Comparison of ENCODE assay signal across 14 mouse cellular contexts in the genomic region with DNA sequence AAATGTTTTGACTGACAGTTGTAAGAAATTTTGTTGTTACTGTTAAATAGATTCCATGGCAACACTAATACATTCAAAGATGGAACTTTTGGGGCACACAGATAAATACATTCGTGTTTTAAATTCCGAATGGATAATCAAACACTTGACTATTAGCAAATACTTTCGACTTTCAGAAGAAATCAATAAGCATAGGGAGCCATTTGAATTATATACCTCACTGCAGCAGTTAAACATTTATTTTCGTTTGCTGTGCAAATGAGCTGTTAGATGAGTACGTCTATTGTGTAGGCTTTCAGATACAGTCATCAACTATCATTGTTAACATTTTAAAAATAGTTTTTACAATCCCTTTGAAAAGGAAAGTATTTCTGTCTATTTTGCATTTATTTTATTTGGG.
DNase-seq lines count a peak whose midpoint lies in the region; ATAC-seq and TF ChIP-seq lines count a peak whose summit lies in the region.
"Had no signal": no experiment of that assay in that cellular context is flagged by ENCODE, and none has a peak within 500 bp of the region (broad histone marks: within the 10 kb centered on the region; RNA-seq: fewer than 3 reads in every experiment).

No protein-coding gene starts in this region.

- peaks cover 8% of the 10 kb centered on the region for H3K4me1 ChIP-seq in heart, embryonic 10.5 days
- H3K4me1 ChIP-seq in hindbrain, embryonic 14.5 days (replicated peaks; ENCODE audit: control insufficient read depth, insufficient read depth, low read length), result peaks cover 13% of the 10 kb centered on the region; the same call in 1 of the 2 replicates
- peaks cover 14% of the 10 kb centered on the region for H3K4me1 ChIP-seq in neural tube, embryonic 15.5 days
- H3K4me1 ChIP-seq: stomach, embryonic 15.5 days had no signal

- ATAC-seq in hindbrain, embryonic 14.5 days (ENCODE audit: low FRiP score), result no peak
- ATAC-seq in neural tube, embryonic 15.5 days (ENCODE audit: low FRiP score), result no peak

- 0 out of 2 replicates have a peak overlapping the region, but pooled peaks have one; percentile 2 for H3K4me3 ChIP-seq in heart, embryonic 10.5 days
- H3K4me3 ChIP-seq in left cerebral cortex, adult 2 months, result peak overlapping the region; percentile 49
- peak overlapping the region; percentile 23 for H3K4me3 ChIP-seq in hindbrain, embryonic 14.5 days (replicated peaks; ENCODE audit: low read length)
- no peak overlapping the region for H3K4me3 ChIP-seq in neural tube, embryonic 15.5 days (replicated peaks)
- H3K4me3 ChIP-seq: stomach, embryonic 15.5 days had no signal

- no peak overlapping the region for H3K9ac ChIP-seq in hindbrain, embryonic 14.5 days
- no peak overlapping the region for H3K9ac ChIP-seq in neural tube, embryonic 15.5 days (replicated peaks)
- H3K9ac ChIP-seq: stomach, embryonic 15.5 days had no signal

- TF ChIP-seq CTCF in left cerebral cortex, adult 2 months (IDR thresholded peaks at IDR 0.05), result no peak

- H3K27me3 ChIP-seq in heart, embryonic 10.5 days (ENCODE audit: insufficient read depth, poor library complexity, severe bottlenecking), result no peaks in the 10 kb centered on the region
- no peaks in the 10 kb centered on the region for H3K27me3 ChIP-seq in hindbrain, embryonic 14.5 days (ENCODE audit: control insufficient read depth, insufficient read depth, low read length)
- no peaks in the 10 kb centered on the region for H3K27me3 ChIP-seq in neural tube, embryonic 15.5 days (replicated peaks)
- H3K27me3 ChIP-seq: stomach, embryonic 15.5 days had no signal

- no peaks in the 10 kb centered on the region for H3K9me3 ChIP-seq in heart, embryonic 10.5 days
- no peaks in the 10 kb centered on the region for H3K9me3 ChIP-seq in hindbrain, embryonic 14.5 days (ENCODE audit: control insufficient read depth, low read length)
- H3K9me3 ChIP-seq in neural tube, embryonic 15.5 days (replicated peaks), result no peaks in the 10 kb centered on the region
- H3K9me3 ChIP-seq: stomach, embryonic 15.5 days had no signal

- 78% methylated on average over 5 of the region's 5 CpGs for WGBS in heart, embryonic 10.5 days
- WGBS in hindbrain, embryonic 14.5 days, result 64% methylated on average over 5 of the region's 5 CpGs
- WGBS in neural tube, embryonic 15.5 days, result 60% methylated on average over 5 of the region's 5 CpGs

- intact Hi-C loops in heart, postnatal 36 days (cut with DNase I), result loop anchor here (5.0 kb wide), 2 partner anchors 49 to 486 kb away; no protein-coding TSS in a partner anchor
- intact Hi-C loops in left cerebral cortex, adult 2 months (cut with DNase I), result loop anchor here (5.0 to 10.0 kb wide), 4 partner anchors 142 to 652 kb away; no protein-coding TSS in a partner anchor
- intact Hi-C loops in left cerebral cortex, postnatal 10 days (cut with DNase I), result loop anchor here (2.0 to 5.0 kb wide), 3 partner anchors 94 to 261 kb away; no protein-coding TSS in a partner anchor

- peaks cover 5% of the 10 kb centered on the region; the same call in 1 of the 2 replicates for H3K36me3 ChIP-seq in heart, embryonic 10.5 days
- no peaks in the 10 kb centered on the region for H3K36me3 ChIP-seq in hindbrain, embryonic 14.5 days (replicated peaks; ENCODE audit: control insufficient read depth, insufficient read depth)
- peaks cover 5% of the 10 kb centered on the region; the same call in 1 of the 2 replicates for H3K36me3 ChIP-seq in neural tube, embryonic 15.5 days
- H3K36me3 ChIP-seq: stomach, embryonic 15.5 days had no signal

- DNase-seq in heart, embryonic 10.5 days (ENCODE audit: low spot score), result no peak
- DNase-seq in heart, postnatal 36 days, result no peak
- DNase-seq in left cerebral cortex, adult 2 months (ENCODE audit: extremely low spot score in 1 of 2, low spot score in 2 of 2), result no peak
- DNase-seq in left cerebral cortex, postnatal 10 days (ENCODE audit: extremely low spot score in 1 of 2, low spot score in 2 of 2), result no peak
- no peak for DNase-seq in hindbrain, embryonic 14.5 days (ENCODE audit: low spot score)
- no peak for DNase-seq in spleen, postnatal 4 days (ENCODE audit: low spot score in 2 of 2)
- no peak for DNase-seq in cerebellum, adult 9-10 months
- DNase-seq: cerebellum, adult 2 months; kidney, adult 9 months; lung, postnatal 10 days; right cerebral cortex, postnatal 4 days had no signal

- H3K27ac ChIP-seq in heart, embryonic 10.5 days, result no peak overlapping the region
- H3K27ac ChIP-seq in left cerebral cortex, adult 2 months, result peak overlapping the region; percentile 88; the same call in 1 of the 2 replicates
- H3K27ac ChIP-seq in hindbrain, embryonic 14.5 days, result no peak overlapping the region
- H3K27ac ChIP-seq in neural tube, embryonic 15.5 days (replicated peaks), result no peak overlapping the region
- H3K27ac ChIP-seq: stomach, embryonic 15.5 days had no signal

- peak overlapping the region; percentile 46 for H3K4me2 ChIP-seq in hindbrain, embryonic 14.5 days (replicated peaks)
- H3K4me2 ChIP-seq in neural tube, embryonic 15.5 days, result peak overlapping the region; percentile 11; the same call in 1 of the 2 replicates
- H3K4me2 ChIP-seq: liver, embryonic 11.5 days had no signal
